Mouse (Mus musculus) thymus, adult 2 months (tissue): Measurements from ENCODE around the gene Ropn1l.

Experiments used
- CTCF ChIP-seq: fragments of 200-500 bp; IDR thresholded peaks from 2 replicates; pipeline ENCODE4 v1.5.1; 2012; ENCODE audit warnings: mild to moderate bottlenecking, control low read depth, low read length, moderate library complexity, borderline replicate concordance; ENCODE audit not compliant: control insufficient read depth, poor library complexity, insufficient read depth; ENCODE audit errors: extremely low read depth
- POLR2A ChIP-seq: fragments of 200-500 bp; IDR thresholded peaks from 2 replicates; pipeline ENCODE4 v1.6.1; 2012; ENCODE audit warnings: mild to moderate bottlenecking, low read length, control low read depth, moderate library complexity; ENCODE audit not compliant: control insufficient read depth, poor library complexity, insufficient read depth; ENCODE audit errors: extremely low read depth

- TF ChIP-seq CTCF = no peak
- no peak for TF ChIP-seq POLR2A
These were observed 38.4 kb downstream of the Ropn1l start for GRCm38 (mm10) chr15:31415181-31415580.
